Mouse (Mus musculus): ENCODE data around the gene Trim8. TPM values are rescaled to one million over a fixed set of nuclear protein-coding genes. Genes with fewer than 3 reads are reported as not detected.

Gene Trim8
- polyA plus RNA-seq, 1 experiment from 2014 or later, result 17.0 TPM

GRCm38 (mm10) chr19:46483701-46484328 is 17.7 kb upstream of the Trim8 start:
- Histone ChIP-seq H3K9me3 (replicated peaks; ENCODE audit: control insufficient read depth, low read length) (no peaks in the 10 kb centered on the region), H3K4me2 (ENCODE audit: low read depth, low read length) (peak overlapping the region; percentile 21; the same call in 1 of the 2 replicates), H3K9ac (ENCODE audit: low read length) (peak overlapping the region; percentile 55), H3K27ac (ENCODE audit: low read length) (peak overlapping the region; percentile 95), H3K4me1 (ENCODE audit: control insufficient read depth, insufficient read depth, low read length) (peaks cover 83% of the 10 kb centered on the region), H3K27me3 (ENCODE audit: control insufficient read depth, insufficient read depth, low read length) (no peaks in the 10 kb centered on the region), H3K4me3 (ENCODE audit: low read length) (no peak overlapping the region), H3K36me3 (ENCODE audit: control insufficient read depth, insufficient read depth) (no peaks in the 10 kb centered on the region)
- WGBS, result 60% methylated on average over 15 of the region's 15 CpGs
- ATAC-seq (replicated peaks; ENCODE audit: extremely low read depth, insufficient read depth, low FRiP score), result peak; percentile 5; the same call in 1 of the 2 replicates

- 12% methylated on average over 5 of the region's 5 CpGs for whole genome bisulfite sequencing
- Histone ChIP-seq H3K27ac (ENCODE audit: low read length) (peak overlapping the region; percentile 95), H3K4me3 (ENCODE audit: low read length) (no peak overlapping the region), H3K4me1 (ENCODE audit: control insufficient read depth, insufficient read depth, low read length) (peaks cover 76% of the 10 kb centered on the region), H3K27me3 (ENCODE audit: control insufficient read depth, insufficient read depth, low read length) (no peaks in the 10 kb centered on the region), H3K9me3 (replicated peaks; ENCODE audit: control insufficient read depth, low read length) (no peaks in the 10 kb centered on the region), H3K36me3 (ENCODE audit: control insufficient read depth, insufficient read depth) (no peaks in the 10 kb centered on the region), H3K4me2 (ENCODE audit: low read depth, low read length) (peak overlapping the region; percentile 21; the same call in 1 of the 2 replicates), H3K9ac (ENCODE audit: low read length) (peak overlapping the region; percentile 55)
- peak; percentile 78 for ATAC-seq (replicated peaks; ENCODE audit: extremely low read depth, insufficient read depth, low FRiP score)
Observed at GRCm38 (mm10) chr19:46484518-46484917, 17.0 kb upstream of the Trim8 start.

GRCm38 (mm10) chr19:46485847-46486246 is 15.7 kb upstream of the Trim8 start:
- WGBS, result 64% methylated on average over 9 of the region's 9 CpGs
- H3K36me3 ChIP-seq (ENCODE audit: control insufficient read depth, insufficient read depth), result no peaks in the 10 kb centered on the region
- H3K27me3 ChIP-seq (ENCODE audit: control insufficient read depth, insufficient read depth, low read length), result no peaks in the 10 kb centered on the region
- H3K4me2 ChIP-seq (ENCODE audit: low read depth, low read length), result no peak overlapping the region
- no peak overlapping the region for H3K4me3 ChIP-seq (ENCODE audit: low read length)
- H3K9me3 ChIP-seq (replicated peaks; ENCODE audit: control insufficient read depth, low read length), result no peaks in the 10 kb centered on the region
- no peak for ATAC-seq (replicated peaks; ENCODE audit: extremely low read depth, insufficient read depth, low FRiP score)
- no peak overlapping the region for H3K9ac ChIP-seq (ENCODE audit: low read length)
- H3K27ac ChIP-seq (ENCODE audit: low read length), result no peak overlapping the region
- peaks cover 72% of the 10 kb centered on the region for H3K4me1 ChIP-seq (ENCODE audit: control insufficient read depth, insufficient read depth, low read length)

DNA sequence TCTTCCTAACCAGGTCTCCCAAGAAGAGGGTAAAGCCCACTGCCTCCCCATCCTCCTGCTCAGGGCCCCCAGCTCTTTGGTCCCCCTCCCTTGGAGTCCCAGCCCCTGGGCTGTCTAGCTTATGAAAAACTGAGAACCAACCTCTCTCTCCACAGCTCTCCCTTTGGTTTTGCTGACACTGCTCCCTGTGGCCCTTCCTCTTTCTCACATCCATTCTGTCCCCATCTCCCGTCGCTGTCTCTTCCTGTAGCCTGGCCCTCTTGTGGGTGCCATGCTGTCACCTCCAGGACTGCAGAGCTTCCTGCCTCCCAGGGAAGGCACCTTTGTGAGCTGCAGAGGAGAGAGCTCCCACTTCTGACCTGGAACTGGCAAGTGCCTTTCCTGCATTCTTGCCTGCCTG is 14.8 kb upstream of the Trim8 start:
- Histone ChIP-seq H3K4me2 (ENCODE audit: low read depth, low read length) (no peak overlapping the region), H3K4me1 (ENCODE audit: control insufficient read depth, insufficient read depth, low read length) (peaks cover 65% of the 10 kb centered on the region), H3K27me3 (ENCODE audit: control insufficient read depth, insufficient read depth, low read length) (no peaks in the 10 kb centered on the region), H3K27ac (ENCODE audit: low read length) (peak overlapping the region; percentile 15; the same call in 1 of the 2 replicates), H3K9me3 (replicated peaks; ENCODE audit: control insufficient read depth, low read length) (no peaks in the 10 kb centered on the region), H3K4me3 (ENCODE audit: low read length) (no peak overlapping the region), H3K9ac (ENCODE audit: low read length) (no peak overlapping the region), H3K36me3 (ENCODE audit: control insufficient read depth, insufficient read depth) (no peaks in the 10 kb centered on the region)
- 17% methylated on average over 2 of the region's 2 CpGs for WGBS
- ATAC-seq (replicated peaks; ENCODE audit: extremely low read depth, insufficient read depth, low FRiP score), result no peak

GRCm38 (mm10) chr19:46489448-46489847 is 12.1 kb upstream of the Trim8 start:
- Histone ChIP-seq H3K27ac (ENCODE audit: low read length) (no peak overlapping the region), H3K4me3 (ENCODE audit: low read length) (no peak overlapping the region), H3K27me3 (ENCODE audit: control insufficient read depth, insufficient read depth, low read length) (no peaks in the 10 kb centered on the region), H3K4me2 (ENCODE audit: low read depth, low read length) (no peak overlapping the region), H3K9ac (ENCODE audit: low read length) (no peak overlapping the region), H3K36me3 (ENCODE audit: control insufficient read depth, insufficient read depth) (no peaks in the 10 kb centered on the region), H3K4me1 (ENCODE audit: control insufficient read depth, insufficient read depth, low read length) (peaks cover 38% of the 10 kb centered on the region), H3K9me3 (replicated peaks; ENCODE audit: control insufficient read depth, low read length) (no peaks in the 10 kb centered on the region)
- 91% methylated on average over 1 of the region's 1 CpGs for WGBS
- ATAC-seq (replicated peaks; ENCODE audit: extremely low read depth, insufficient read depth, low FRiP score), result no peak

- no peak overlapping the region for H3K4me2 ChIP-seq (ENCODE audit: low read depth, low read length)
- no peaks in the 10 kb centered on the region for H3K27me3 ChIP-seq (ENCODE audit: control insufficient read depth, insufficient read depth, low read length)
- no peak overlapping the region for H3K27ac ChIP-seq (ENCODE audit: low read length)
- no peak overlapping the region for H3K4me3 ChIP-seq (ENCODE audit: low read length)
- peaks cover 26% of the 10 kb centered on the region for H3K4me1 ChIP-seq (ENCODE audit: control insufficient read depth, insufficient read depth, low read length)
- no peaks in the 10 kb centered on the region for H3K9me3 ChIP-seq (replicated peaks; ENCODE audit: control insufficient read depth, low read length)
- WGBS, result 0% methylated on average over 2 of the region's 2 CpGs
- peak; percentile 44 for ATAC-seq (replicated peaks; ENCODE audit: extremely low read depth, insufficient read depth, low FRiP score)
- no peak overlapping the region for H3K9ac ChIP-seq (ENCODE audit: low read length)
- no peaks in the 10 kb centered on the region for H3K36me3 ChIP-seq (ENCODE audit: control insufficient read depth, insufficient read depth)
Observed at GRCm38 (mm10) chr19:46490634-46491033, 10.9 kb upstream of the Trim8 start.

GRCm38 (mm10) chr19:46495136-46495535 is 6.4 kb upstream of the Trim8 start:
- Histone ChIP-seq H3K4me3 (ENCODE audit: low read length) (no peak overlapping the region), H3K9ac (ENCODE audit: low read length) (no peak overlapping the region), H3K4me1 (ENCODE audit: control insufficient read depth, insufficient read depth, low read length) (peaks cover 8% of the 10 kb centered on the region), H3K27ac (ENCODE audit: low read length) (no peak overlapping the region), H3K9me3 (replicated peaks; ENCODE audit: control insufficient read depth, low read length) (no peaks in the 10 kb centered on the region), H3K4me2 (ENCODE audit: low read depth, low read length) (no peak overlapping the region), H3K27me3 (ENCODE audit: control insufficient read depth, insufficient read depth, low read length) (no peaks in the 10 kb centered on the region), H3K36me3 (ENCODE audit: control insufficient read depth, insufficient read depth) (no peaks in the 10 kb centered on the region)
- WGBS, result 67% methylated on average over 8 of the region's 8 CpGs
- no peak for ATAC-seq (replicated peaks; ENCODE audit: extremely low read depth, insufficient read depth, low FRiP score)

GRCm38 (mm10) chr19:46497230-46497629 is 4.3 kb upstream of the Trim8 start:
- 51% methylated on average over 2 of the region's 2 CpGs for WGBS

DNA sequence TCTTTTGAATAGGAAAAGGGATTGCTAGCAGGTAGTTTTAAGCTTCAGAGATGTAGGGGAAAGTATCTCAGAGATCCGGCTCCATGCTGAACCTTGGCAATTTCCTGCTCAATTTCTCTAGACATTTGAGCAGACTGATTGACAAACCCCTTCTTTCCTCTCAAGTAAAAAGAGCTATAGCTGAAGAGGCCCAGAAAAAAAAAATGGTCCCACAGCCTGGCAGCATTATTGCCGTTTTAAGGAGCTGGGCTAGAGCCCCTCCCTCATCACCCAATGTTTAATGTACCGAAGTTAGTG is 2.0 kb upstream of the Trim8 start:
- H3K36me3 ChIP-seq (ENCODE audit: control insufficient read depth, insufficient read depth), result no peaks in the 10 kb centered on the region
- 3% methylated on average over 3 of the region's 3 CpGs for WGBS
- peak overlapping the region; percentile 83 for H3K27ac ChIP-seq (ENCODE audit: low read length)
- H3K4me3 ChIP-seq (ENCODE audit: low read length), result peak overlapping the region; percentile 27
- no peaks in the 10 kb centered on the region for H3K27me3 ChIP-seq (ENCODE audit: control insufficient read depth, insufficient read depth, low read length)
- H3K9me3 ChIP-seq (replicated peaks; ENCODE audit: control insufficient read depth, low read length), result no peaks in the 10 kb centered on the region
- ATAC-seq (replicated peaks; ENCODE audit: extremely low read depth, insufficient read depth, low FRiP score), result no peak
- H3K9ac ChIP-seq (ENCODE audit: low read length), result peak overlapping the region; percentile 30
- peak overlapping the region; percentile 62 for H3K4me2 ChIP-seq (ENCODE audit: low read depth, low read length)
- H3K4me1 ChIP-seq (ENCODE audit: control insufficient read depth, insufficient read depth, low read length), result peaks cover 5% of the 10 kb centered on the region

More at GRCm38 (mm10) chr19:46497230-46497629, 4.3 kb upstream of the Trim8 start:
- no peaks in the 10 kb centered on the region for H3K9me3 ChIP-seq (replicated peaks; ENCODE audit: control insufficient read depth, low read length)
- H3K4me1 ChIP-seq (ENCODE audit: control insufficient read depth, insufficient read depth, low read length), result peaks cover 4% of the 10 kb centered on the region; the same call in 1 of the 2 replicates
- no peak overlapping the region for H3K9ac ChIP-seq (ENCODE audit: low read length)
- H3K27ac ChIP-seq (ENCODE audit: low read length), result no peak overlapping the region
- ATAC-seq (replicated peaks; ENCODE audit: extremely low read depth, insufficient read depth, low FRiP score), result no peak
- no peaks in the 10 kb centered on the region for H3K27me3 ChIP-seq (ENCODE audit: control insufficient read depth, insufficient read depth, low read length)
- H3K4me2 ChIP-seq (ENCODE audit: low read depth, low read length), result no peak overlapping the region
- H3K4me3 ChIP-seq (ENCODE audit: low read length), result no peak overlapping the region
- no peaks in the 10 kb centered on the region for H3K36me3 ChIP-seq (ENCODE audit: control insufficient read depth, insufficient read depth)
